Mouse (Mus musculus) lung, adult 2 months (tissue): ENCODE results near the gene Nfya. TPM values are rescaled to one million over a fixed set of nuclear protein-coding genes. Genes with fewer than 3 reads are reported as not detected.
A peak's percentile ranks its signal among the peaks of the same experiment; 100 is the strongest.

ENCODE experiments used
- DNase-seq: peaks from one replicate; pipeline ENCODE4 v3.0.0; 2022
- H3K4me1 ChIP-seq: fragments of 200-500 bp; 2 replicates; pipeline ENCODE4 v1.6.1; 2011; ENCODE audit warnings: low read length; ENCODE audit not compliant: control insufficient read depth, insufficient read depth
- H3K4me3 ChIP-seq: fragments of 200-500 bp; replicated peaks from 2 replicates; pipeline ENCODE3; 2011; ENCODE audit warnings: low read depth, mild to moderate bottlenecking, control low read depth, low read length; ENCODE audit errors: extremely low read depth
- CTCF ChIP-seq: fragments of 200-500 bp; IDR thresholded peaks from 2 replicates; pipeline ENCODE4 v1.5.1; 2011; ENCODE audit warnings: mild to moderate bottlenecking, low read length, control low read depth; ENCODE audit not compliant: insufficient read depth
- POLR2A ChIP-seq: fragments of 200-500 bp; IDR thresholded peaks from 2 replicates; pipeline ENCODE4 v1.6.1; 2011; ENCODE audit warnings: low read depth, mild to moderate bottlenecking, control low read depth, low read length, borderline replicate concordance; ENCODE audit errors: extremely low read depth
- WGBS: fragments of 180-500 bp; shearing (Covaris S2); methylation state at CpG from one replicate; pipeline ENCODE4 v1.1.7; 2018; 5-methylcytosine and 5-hydroxymethylcytosine counted together
- polyA plus RNA-seq: library from polyadenylated mRNA; depleted of rRNA; stranded (reverse); fragments of >200 nt; gene quantifications from 2 replicates; pipeline ENCODE4 v1.2.3, GENCODE M21; 2012; rRNA removed

Nfya gene
- 64.4 and 82.6 TPM in 2 replicates for polyA plus RNA-seq

GRCm38 (mm10) chr17:48409380-48410298 is at the start of gene Nfya, which contains the start of gene Oard1:
Nfya (minus strand) TSS chr17:48409906.
Oard1 (plus strand) TSS chr17:48410014.
- Histone ChIP-seq H3K4me3 (peak within 1 kb of the TSS; percentile 87), H3K4me1 (peaks cover 3% of the 10 kb centered on the region)
- under 1% methylated on average over 84 of the region's 84 CpGs for WGBS
- TF ChIP-seq POLR2A (peak; percentile 62; the same call in 1 of the 2 replicates), CTCF (no peak)
- DNase-seq, result peak; percentile 99

GRCm38 (mm10) chr17:48457971-48458653 is 48.4 kb upstream of the Nfya start:
- DNase-seq, result no peak
- Histone ChIP-seq H3K4me1 (no peaks in the 10 kb centered on the region), H3K4me3 (no peak overlapping the region)
- TF ChIP-seq CTCF, result no peak
- no peak for TF ChIP-seq POLR2A
- WGBS, result 48% methylated on average over 13 of the region's 13 CpGs

- DNase-seq, result no peak
- WGBS, result 91% methylated on average over 2 of the region's 2 CpGs
- H3K4me1 ChIP-seq, result no peaks in the 10 kb centered on the region
- no peak overlapping the region for H3K4me3 ChIP-seq
- TF ChIP-seq CTCF (no peak), POLR2A (no peak)
Observed at GRCm38 (mm10) chr17:48455955-48456354, 46.2 kb upstream of the Nfya start.

- TF ChIP-seq CTCF (no peak), POLR2A (no peak)
- peak; percentile 26 for DNase-seq
- Histone ChIP-seq H3K4me3 (no peak within 1 kb of the TSS), H3K4me1 (no peaks in the 10 kb centered on the region)
- WGBS, result 53% methylated on average over 11 of the region's 11 CpGs
Observed at GRCm38 (mm10) chr17:48454688-48455087, 45.0 kb upstream of the Nfya start, which contains the start of gene Unc5cl. Unc5cl (plus strand) TSS chr17:48454901.

DNA sequence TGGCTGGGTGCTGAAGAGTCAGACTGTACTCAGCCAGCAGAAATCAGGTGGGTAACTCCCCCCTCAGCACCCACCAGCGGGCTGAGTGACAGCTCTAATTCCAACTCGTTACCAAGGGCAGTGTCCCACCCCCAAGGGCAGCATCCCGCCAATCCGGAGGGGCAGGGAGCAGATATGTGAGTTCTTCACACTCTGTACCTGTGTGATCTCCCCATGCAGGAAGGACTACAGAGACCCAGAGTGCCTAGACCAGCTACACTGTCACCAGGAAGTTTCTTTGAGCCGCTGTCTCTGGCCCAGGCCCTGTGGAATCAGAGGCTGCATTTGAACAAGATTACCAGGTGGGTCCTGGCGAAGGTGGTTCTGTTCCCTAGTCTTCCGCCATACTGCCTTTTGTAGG is 44.5 kb upstream of the Nfya start:
- Histone ChIP-seq H3K4me3 (no peak overlapping the region), H3K4me1 (no peaks in the 10 kb centered on the region)
- 45% methylated on average over 7 of the region's 7 CpGs for WGBS
- DNase-seq, result no peak
- TF ChIP-seq POLR2A (no peak), CTCF (no peak)

GRCm38 (mm10) chr17:48453489-48453888 is 43.8 kb upstream of the Nfya start:
- 77% methylated on average over 7 of the region's 7 CpGs for WGBS
- no peak overlapping the region for H3K4me3 ChIP-seq
- DNase-seq, result no peak
- H3K4me1 ChIP-seq, result no peaks in the 10 kb centered on the region
- TF ChIP-seq POLR2A, result no peak
- peak; percentile 6; the same call in 1 of the 2 replicates for TF ChIP-seq CTCF

GRCm38 (mm10) chr17:48451753-48452444 is 42.2 kb upstream of the Nfya start:
- no peak for TF ChIP-seq POLR2A
- TF ChIP-seq CTCF, result no peak
- DNase-seq, result no peak
- H3K4me3 ChIP-seq, result no peak overlapping the region
- H3K4me1 ChIP-seq, result no peaks in the 10 kb centered on the region
- 53% methylated on average over 9 of the region's 9 CpGs for WGBS

- no peaks in the 10 kb centered on the region for H3K4me1 ChIP-seq
- no peak for TF ChIP-seq CTCF
- no peak for TF ChIP-seq POLR2A
- WGBS, result 66% methylated on average over 7 of the region's 7 CpGs
- no peak for DNase-seq
- no peak within 1 kb of the TSS for H3K4me3 ChIP-seq
Observed at GRCm38 (mm10) chr17:48451353-48451675, 41.6 kb upstream of the Nfya start, which contains the start of gene Tspo2. Tspo2 (minus strand) TSS chr17:48451522.
